Mouse (Mus musculus): ENCODE data around the gene Gad2.

DNA sequence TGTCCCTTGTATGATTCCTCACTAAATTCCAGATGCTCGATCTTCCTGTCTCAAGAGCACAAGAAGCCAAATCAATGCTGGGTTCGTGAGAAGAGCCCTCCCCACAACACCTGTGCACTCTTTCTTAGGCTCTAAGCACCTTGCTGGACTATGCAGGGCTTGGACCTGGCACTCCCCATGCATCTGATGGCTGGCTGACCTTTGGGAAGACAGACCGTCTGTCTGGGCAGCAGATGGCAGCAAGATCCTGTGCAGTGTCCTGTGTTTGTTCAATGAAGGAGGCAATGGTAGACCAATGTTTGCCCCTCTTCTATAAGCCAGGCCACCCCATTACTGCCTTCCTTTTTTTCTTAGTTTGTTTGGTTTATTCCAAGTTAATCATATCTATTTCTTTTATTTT lies 119.2 kb downstream of the Gad2 start:
- TF ChIP-seq CTCF (IDR thresholded peaks at IDR 0.05; ENCODE audit: insufficient read depth, low read length), result peak; percentile 32
- TF ChIP-seq POLR2A (IDR thresholded peaks at IDR 0.05; ENCODE audit: borderline replicate concordance, extremely low read depth, low read depth, low read length), result no peak
